Mouse (Mus musculus): ENCODE data around the gene Lancl2.

Gene Lancl2

GRCm38 (mm10) chr6:57768948-57769525 lies 66.7 kb downstream of the Lancl2 start:
- no peak for DNase-seq

- DNase-seq, result no peak
Observed at GRCm38 (mm10) chr6:57770467-57771190, 68.3 kb downstream of the Lancl2 start.

- no peak for DNase-seq
Observed at GRCm38 (mm10) chr6:57773792-57774191, 71.5 kb downstream of the Lancl2 start.

- no peak for DNase-seq
Observed at GRCm38 (mm10) chr6:57780359-57780758, 78.0 kb downstream of the Lancl2 start.

GRCm38 (mm10) chr6:57782658-57783057 lies 80.3 kb downstream of the Lancl2 start:
- DNase-seq, result no peak

GRCm38 (mm10) chr6:57784251-57784650 lies 81.9 kb downstream of the Lancl2 start:
- no peak for DNase-seq

- DNase-seq, result no peak
Observed at GRCm38 (mm10) chr6:57787376-57787775, 85.0 kb downstream of the Lancl2 start.

All from embryo, embryonic 11 days (tissue).